Mouse (Mus musculus): Measurements from ENCODE around the gene Usp6nl. TPM values are rescaled to one million over a fixed set of nuclear protein-coding genes. Genes with fewer than 3 reads are reported as not detected.
A peak's percentile ranks its signal among the peaks of the same experiment; 100 is the strongest.

Gene Usp6nl
- total RNA-seq, 2 experiments from 2014 or later = 2.5 to 4.7 TPM

DNA sequence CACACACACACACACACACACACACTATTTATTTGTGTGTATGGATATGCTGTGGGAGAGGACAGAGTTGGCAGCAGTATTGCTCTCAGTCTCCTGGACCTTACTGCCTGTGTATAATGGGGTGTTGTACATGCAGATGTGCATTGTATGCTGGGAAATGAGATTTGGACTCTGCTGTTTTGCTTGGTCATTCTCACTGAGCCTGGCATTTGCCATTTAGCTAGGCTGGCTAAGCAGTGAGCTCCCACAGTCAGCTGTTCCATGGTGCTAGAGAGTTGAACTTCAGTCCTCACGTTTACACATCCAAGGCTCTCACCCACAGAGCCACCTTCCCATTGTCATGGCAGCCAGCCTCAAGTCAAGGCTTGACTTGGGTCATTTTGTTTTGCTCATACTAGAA is 90.2 kb downstream of the Usp6nl start:
- DNase-seq (ENCODE audit: low spot score) = no peak

DNA sequence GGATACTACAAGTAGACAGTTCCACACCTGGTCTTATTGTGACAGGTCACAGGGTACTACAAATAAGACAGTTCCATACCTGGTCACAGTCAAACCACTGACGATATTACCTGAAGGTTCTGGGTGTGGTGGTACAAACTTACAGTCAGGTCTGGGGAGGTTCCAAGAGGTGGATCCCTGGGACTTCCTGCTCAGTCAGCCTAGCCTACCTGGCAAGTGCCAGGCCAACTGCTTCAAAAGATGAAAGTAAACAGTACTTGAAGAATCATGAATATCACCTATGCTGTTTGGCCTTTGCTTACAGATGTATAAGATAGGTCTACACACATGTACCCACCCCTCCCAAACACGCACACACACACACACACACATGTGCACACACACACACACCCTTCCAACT is 91.3 kb downstream of the Usp6nl start:
- DNase-seq (ENCODE audit: low spot score) = no peak

DNA sequence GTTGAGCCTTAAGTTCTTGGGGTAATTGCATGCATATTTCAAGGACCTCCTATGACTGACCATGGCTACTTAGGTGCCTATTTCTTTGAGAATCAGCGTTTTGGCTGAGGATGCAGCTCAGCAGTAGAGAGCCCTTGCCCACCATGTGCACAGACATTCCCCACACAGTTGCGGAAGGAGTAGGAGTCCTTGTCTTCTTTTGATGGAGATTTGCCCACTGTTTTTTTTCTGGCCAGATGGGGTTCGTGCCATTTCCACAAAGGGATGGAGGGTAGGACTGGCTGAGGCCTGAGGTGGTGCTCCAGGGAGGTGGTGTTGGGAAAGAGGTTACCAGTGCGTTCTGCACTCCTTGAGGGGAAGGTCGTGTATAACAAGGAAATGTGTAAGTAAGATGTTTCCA is 91.9 kb downstream of the Usp6nl start:
- no peak for DNase-seq (ENCODE audit: low spot score)

DNA sequence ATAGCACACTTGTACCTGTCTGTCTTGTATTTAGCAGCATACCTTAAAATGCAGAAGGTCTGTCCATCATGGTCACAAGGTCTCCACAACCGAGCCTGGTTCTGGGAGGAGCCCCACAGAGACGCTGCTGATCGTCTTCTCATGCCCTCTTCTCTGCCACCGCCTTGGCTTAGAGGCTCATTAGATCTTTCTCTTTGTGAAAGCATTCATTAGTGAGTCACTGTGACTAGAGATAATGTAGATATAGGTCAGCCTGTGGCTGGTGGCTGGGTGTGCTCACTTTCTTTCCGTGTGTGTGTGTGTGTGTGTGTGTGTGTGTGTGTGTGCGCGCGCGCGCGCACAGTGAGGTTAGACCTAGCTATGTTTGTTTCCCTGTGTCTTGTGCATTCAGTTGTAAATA is 94.7 kb downstream of the Usp6nl start:
- DNase-seq (ENCODE audit: low spot score) = no peak

DNA sequence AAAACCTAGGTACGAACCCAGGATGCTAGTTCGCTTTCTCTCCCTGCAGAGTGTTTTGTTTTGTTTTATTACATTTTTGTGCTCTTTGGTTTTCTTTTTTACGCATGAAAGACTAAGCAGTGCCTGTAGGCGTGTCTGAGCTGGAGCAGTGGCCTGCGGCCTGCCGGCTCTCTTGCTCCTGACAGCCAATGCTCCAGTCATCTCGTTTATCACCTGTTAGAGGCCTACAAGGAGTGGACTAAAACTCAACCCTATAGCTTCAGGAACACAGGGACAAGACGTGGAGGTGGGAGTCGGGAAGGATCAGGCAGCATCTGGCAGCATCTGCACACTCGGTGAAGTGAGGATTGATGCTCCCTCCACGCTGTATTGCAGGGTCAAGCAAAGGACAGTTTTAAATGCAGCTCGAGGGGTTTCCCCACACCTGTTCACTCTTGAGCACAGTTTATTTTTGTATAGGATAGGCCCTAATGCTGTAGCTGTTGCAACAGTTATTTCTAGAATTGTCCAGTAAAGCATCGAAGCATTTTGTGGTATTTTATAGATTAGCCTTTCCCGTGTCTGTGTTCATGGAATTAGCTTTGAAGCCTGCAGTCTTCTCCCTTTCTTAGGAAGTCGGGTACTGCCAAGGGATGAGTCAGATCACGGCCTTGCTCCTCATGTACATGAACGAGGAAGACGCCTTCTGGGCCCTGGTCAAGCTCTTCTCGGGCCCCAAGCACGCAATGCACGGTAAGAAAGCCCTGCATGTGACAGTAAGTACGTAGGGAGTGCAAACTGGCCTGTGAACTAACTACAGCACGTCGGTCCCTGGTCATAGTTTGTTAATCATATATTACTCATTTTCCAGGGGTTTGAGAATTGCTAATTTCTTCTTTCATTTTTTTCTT is 101.4 kb downstream of the Usp6nl start:
- DNase-seq (ENCODE audit: low spot score) = no peak

DNA sequence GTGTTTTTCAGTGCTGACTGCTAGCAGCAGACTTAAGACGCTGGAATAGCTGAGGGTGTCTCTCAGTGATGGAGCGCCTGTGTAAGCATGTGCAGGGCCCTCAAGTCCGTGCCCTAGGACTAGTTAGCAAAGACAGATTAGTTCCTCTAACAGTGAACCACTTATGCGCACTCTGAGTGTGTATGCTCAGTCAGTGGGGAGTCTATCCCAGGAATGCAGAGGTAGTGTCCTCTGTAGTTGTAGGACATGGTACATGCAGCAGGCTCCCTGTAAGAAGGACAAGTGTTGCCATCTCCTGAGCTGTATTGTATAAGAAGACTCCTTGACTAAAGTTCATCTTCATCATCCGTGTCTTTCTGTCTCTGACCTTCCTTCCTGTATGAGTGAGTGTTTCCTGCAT is 102.4 kb downstream of the Usp6nl start:
- DNase-seq (ENCODE audit: low spot score) = no peak

DNA sequence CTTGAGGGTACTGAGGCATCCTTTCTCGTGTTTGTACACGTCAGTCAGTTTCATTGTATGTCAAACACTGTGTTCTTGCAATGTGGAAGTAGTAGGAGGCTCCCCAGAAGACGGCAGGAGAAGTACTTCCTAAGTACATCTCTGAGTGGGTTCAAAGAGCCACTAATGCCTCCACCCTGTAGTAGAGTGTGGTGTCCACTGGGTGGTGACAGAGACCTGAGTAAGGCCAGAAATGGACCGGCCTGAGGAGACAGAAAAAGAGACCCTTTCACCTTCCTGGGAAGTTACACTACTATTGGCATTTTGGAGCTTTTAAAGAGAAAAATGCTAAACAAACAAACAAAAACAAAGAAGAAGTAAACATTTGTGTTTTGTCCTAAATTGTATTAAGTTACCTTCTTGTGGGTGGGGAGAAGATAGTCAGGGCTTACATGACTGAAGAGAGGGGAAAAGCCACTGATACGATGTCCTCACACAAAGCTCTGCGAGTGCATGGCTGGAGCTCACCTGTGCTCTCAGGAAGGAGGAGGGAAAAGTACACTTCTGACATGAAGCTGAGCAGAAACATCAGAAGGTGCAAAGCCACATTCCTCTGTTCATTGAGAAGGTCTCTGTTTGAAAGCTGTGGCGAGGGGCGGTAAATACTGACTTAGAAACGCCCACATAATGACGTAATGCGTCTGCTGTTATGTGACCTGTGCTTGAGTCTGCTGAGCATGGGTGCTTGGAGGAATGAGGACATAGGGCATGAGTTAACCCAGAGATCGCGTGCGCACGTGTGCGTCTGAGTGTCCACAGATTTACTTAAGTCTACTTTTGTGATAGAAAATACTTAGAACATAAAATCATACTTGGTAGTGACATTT is 113.9 kb downstream of the Usp6nl start:
- DNase-seq (ENCODE audit: low spot score) = peak; percentile 40

DNA sequence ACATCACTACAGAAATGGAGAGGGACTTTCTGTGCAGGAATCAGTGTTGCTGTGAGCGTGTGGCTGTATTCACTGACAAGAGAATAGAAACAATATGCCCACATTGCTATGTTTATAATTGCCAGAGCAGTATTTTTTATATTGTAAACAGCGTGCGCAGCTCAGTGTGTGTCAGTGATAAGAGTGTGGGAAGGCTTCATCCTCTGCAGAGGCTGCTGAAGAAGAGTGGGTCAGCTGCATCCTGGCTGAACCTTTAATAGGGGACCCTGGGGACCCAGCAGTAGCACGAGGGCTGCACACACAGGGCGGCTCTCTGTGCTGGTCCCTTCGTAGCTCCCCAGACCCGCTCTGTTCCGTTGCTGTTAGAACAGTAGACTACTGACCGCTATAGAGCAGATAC is 119.2 kb downstream of the Usp6nl start:
- no peak for DNase-seq (ENCODE audit: low spot score)

DNA sequence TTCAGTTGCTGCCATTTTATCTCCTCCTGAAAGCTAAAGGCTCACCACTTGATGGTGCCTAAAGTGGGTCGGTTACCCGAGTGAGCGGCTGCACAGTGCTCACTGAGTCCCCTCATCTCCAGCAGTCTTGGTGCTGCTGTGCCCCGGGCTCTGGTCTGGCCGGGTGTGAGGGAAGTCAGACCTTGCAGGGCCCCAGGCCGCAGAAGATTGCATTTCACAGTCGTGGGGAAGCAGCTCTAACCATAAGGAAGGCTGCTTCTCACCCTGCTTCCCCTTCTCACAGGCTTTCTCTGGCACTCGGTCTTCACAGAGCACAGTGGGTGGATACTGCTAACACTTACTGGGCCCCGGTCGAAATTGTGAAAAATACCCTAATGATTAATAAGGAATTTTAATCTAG is 119.8 kb downstream of the Usp6nl start:
- DNase-seq (ENCODE audit: low spot score) = no peak

DNA sequence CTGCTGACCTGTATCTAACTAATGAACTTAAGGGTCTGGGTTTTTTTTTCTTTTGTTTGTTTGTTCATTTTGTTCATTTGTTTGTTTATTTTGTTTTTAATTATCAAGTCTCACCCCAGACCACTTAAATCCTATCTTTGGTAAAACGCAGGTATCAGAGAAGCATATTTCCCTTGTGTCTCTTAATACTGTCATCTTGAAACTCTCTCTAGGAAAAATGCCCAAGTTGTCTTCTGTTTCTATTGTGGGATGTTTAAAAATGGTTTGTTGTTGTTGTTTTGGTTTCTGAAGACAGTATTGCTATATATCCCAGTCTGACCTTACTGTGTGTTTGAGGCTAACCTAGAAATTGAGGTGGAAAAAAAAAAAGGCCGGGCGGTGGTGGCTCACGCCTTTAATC is 121.5 kb downstream of the Usp6nl start:
- DNase-seq (ENCODE audit: low spot score) = no peak

DNA sequence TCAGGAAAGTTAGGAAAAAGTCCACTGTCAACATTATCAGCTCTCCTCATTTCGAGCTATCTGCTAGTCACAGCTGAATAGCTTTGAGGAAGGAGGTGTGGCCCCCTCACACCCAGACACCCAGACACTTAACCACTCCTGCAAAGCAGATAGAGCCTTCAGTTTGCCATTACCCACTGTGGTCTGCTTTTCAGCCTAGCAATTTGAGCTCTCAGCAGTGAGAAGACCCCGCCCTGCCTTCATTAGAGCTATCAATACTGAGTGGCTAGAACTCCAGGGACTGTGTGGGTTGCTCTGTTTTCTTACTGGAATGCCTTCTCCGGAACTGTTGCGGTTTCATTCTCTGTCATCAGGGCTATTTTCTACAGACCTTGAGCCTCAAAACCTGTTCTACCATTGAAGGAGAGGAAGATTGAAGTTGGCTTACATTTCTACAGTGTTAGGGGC is 122.3 kb downstream of the Usp6nl start:
- DNase-seq (ENCODE audit: low spot score) = no peak

DNA sequence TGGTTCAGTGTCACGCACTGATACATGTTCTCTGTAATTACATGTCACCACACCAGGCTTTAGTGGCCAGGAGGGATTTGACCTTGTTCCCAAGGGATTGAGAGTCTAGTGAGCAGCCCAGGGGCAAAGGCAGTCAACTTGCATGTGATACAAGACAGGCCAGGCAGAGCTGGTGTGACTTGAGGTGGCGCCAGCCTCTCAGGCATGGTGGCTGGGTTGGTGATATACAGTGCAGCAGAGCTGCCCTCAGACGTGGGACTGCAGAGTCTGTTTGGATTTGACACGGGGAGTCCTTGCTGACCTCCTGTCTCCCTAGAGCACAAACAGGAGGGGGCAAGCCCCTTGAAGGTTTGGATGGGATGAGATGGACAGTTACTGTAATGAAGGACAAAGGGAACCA is 123.4 kb downstream of the Usp6nl start:
- no peak for DNase-seq (ENCODE audit: low spot score)

DNA sequence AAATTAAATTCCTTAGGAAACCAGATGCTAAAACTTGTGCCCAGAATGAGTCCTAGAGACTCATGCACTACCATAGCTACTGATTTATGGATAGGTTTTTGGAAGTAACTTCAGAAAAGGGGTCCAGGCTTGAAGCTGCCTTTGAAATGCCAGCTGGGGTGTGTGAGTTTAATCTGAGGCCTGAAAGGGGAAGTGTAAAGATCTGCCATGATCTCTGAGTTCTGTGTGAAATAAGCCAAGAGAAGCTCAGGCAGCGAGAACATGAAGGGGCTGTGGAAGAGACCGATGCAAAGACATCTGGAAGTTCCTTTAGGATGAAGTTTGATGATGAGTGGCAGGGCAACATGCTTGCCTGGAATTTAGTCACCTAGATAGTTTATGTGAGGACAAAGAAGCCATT is 126.4 kb downstream of the Usp6nl start:
- no peak for DNase-seq (ENCODE audit: low spot score)

DNA sequence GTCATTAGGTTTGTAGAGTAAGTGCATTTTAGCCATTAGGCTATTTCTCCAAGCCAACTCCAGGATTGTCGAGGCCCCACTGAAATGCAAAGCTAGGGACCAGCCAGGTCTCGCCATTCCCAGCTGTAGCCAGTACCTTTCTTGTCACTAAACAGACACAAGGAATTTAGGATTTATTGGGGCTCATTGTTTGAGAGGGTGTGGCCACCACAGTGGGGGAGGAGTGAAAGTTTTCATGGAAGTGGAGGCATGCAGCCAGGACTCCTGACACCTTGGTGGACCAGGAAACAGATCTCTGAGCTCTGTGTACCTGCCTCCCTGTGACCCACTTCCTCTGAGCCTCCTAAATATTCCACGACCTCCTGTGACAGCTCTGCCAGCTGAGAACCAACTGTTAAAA is 127.2 kb downstream of the Usp6nl start:
- no peak for DNase-seq (ENCODE audit: low spot score)

DNA sequence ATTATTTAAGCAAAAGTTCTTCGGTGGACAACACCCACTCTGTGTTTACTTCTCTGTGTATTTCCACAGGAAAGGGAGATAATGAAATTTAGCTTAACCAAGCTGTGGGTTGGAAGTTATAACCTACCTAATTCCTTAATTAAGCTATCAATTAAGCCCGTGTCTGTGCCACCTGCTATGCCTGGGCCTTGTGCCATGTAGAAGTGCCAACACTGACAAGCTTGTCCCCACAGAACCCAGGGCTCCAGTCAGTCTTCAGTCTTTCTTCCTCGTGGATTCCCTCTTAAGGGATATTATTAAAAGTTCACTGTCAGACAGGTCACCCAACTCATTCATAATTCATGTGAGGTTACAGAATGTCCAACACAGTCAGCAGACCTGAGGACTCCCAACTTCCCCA is 128.1 kb downstream of the Usp6nl start:
- no peak for DNase-seq (ENCODE audit: low spot score)

DNA sequence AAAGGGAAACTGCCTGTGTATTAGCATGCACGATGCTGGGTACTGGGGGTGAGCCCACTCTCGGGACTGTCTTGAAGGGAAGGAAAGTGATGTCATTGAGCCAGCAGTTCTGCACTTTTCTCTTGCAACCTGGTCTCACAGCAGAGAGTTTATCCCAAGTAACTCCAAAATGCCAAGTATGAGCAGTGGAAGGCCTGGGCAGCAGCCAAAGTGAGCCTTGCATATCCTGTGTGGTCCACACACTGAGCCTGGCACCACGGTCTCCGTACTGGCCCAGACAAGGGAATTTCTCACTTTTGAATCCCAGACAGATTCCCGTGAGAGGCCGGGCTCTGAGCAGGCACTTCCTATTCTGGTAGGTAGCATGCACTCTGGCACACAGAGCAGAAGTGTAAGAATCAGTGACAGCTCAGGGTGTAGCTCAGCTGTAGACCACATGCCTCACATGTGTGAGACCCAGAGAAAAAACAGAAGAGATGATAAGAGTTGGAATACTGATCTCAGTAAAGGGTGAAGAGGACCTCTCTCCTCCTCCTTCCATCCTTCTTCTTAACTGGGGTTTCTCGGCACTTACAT is 132.6 kb downstream of the Usp6nl start:
- DNase-seq (ENCODE audit: low spot score) = no peak

DNA sequence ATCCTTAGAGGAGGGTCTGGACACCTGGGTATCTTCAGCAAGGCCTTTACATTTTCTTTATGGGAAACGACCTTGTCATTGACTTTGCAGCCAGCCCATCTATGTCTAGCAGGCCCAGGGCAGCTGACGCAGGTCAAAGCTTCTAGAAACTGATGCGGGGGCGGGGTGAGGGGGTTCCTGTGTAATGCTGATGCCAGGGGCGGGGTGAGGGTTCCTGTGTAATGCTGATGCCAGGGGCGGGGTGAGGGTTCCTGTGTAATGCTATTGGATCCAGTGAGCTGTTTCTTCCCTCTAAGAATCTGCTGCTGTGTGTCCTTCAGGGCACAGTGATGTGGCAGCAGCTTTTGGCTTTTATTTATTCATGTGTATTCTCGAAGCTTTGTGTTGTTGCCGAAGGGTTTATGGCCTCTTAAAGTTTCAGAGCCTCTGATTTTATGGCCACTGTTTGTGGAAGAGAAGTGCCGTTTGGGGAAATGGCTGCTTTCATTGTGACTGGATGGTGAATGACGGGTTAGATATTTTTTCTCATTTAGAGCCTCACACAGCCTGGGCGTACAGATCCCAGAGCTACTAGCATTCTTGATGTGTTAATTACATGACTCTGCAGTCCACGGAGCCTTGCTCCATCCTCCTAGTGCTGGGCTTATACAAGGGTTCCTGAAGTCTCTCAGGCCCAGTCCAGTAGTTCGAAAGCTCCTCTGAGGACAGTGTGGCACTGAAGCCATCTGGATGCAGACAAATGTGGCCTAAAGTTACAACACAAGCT is 137.0 kb downstream of the Usp6nl start:
- DNase-seq (ENCODE audit: low spot score) = no peak

DNA sequence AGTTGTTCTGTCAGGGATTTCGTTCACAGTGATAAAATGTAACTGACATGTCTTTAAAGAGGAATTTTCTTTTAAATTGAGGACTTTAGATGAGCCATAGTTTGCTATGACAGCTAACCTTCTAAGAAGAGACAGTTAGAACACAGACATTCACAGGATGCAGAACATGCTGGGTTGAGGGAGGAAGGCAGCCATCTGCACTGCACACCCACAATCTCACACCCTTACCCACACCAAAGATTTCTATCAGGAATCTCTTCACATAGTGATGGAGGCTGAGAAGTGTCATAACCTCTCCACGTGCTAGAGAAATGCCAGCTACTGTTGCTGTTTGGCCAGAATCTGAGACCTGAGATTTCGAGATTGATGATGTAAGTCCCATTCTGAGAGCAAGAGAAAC is 139.8 kb downstream of the Usp6nl start:
- DNase-seq (ENCODE audit: low spot score) = no peak

DNA sequence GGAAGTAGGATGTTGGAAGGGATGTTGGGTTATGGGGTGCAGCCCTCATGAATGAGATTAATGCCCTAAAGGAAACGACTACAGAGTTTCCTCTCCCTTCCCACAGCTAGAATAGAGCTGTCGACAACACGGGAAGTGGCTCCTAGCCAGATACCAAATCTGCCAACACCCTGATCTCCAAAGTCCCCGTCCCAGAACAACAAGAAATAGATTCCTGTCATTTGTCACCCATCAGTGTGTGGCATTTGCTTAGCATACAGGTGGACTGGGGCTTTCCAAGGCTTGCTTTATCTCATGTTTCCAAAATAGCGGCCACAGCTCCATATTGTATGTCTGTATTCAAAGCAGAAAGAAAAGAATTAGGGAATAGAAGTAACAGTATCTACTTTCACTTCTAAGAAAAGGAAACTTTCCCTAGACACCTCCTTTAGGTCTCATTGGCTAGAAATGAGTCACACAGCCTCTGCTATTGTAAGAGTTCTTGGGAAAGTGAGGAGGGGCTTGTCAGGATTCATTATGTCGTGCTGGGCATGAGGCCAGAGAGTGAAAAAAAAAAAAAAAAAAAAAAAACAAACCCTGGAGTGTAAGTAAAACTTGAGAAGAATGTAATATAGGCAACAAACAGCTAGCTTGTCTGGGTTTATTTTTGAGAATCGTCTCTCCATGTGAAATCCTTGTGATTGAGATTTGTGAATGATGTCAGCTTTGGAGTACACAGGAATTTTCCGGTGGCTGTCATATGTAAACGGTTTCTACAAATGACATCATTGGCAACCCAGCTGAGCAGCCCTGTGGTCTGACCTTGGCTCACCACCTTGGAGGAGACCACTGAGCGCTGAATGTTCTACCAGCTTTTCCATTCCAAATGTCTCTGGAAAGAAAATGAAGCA is 141.6 kb downstream of the Usp6nl start:
- no peak for DNase-seq (ENCODE audit: low spot score)

DNA sequence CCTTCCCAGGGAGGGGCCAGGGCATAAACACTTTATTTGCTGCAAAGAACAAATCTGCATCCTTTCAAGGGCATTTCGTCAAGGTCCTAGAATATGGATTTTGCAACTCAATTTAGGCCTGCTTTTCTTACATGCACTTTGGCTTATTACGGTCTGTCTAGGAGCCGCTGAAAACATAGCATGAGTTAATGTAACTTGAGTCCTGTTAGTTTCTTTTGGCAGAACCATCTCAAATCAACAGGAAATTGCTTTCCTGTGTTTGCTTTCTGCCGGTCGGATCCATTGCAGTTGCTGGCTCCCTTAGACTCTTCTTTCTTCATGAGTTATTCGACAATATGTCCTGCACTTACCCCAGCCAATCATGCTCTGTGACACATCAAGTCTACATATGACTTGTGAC is 143.9 kb downstream of the Usp6nl start:
- DNase-seq (ENCODE audit: low spot score) = no peak
